Mouse (Mus musculus) heart, embryonic 13.5 days (tissue): ENCODE measurements around the gene Tcf21. TPM values are rescaled to one million over a fixed set of nuclear protein-coding genes. Genes with fewer than 3 reads are reported as not detected.
A peak's percentile ranks its signal among the peaks of the same experiment; 100 is the strongest.

Source experiments
- ATAC-seq: fragments of 200-750 bp; cut with Nextera tagmentation; 2 replicates; pipeline ENCODE4 v1.8.0; 2017; ENCODE audit warnings: moderate TSS enrichment; ENCODE audit not compliant: insufficient number of reproducible peaks, low FRiP score, low TSS enrichment; ENCODE audit errors: extremely low read depth
- H3K27ac ChIP-seq: fragments of 300-500 bp; sonication (generic); replicated peaks from 2 replicates; pipeline ENCODE4 v1.5.1; 2015; ENCODE audit warnings: moderate library complexity, mild to moderate bottlenecking, inconsistent platforms
- H3K27me3 ChIP-seq: fragments of 300-500 bp; sonication (generic); replicated peaks from 2 replicates; pipeline ENCODE4 v1.6.1; 2015; ENCODE audit warnings: mild to moderate bottlenecking, inconsistent platforms
- H3K36me3 ChIP-seq: fragments of 300-500 bp; sonication (generic); 2 replicates; pipeline ENCODE4 v1.6.1; 2015; ENCODE audit warnings: mild to moderate bottlenecking, inconsistent platforms
- H3K4me1 ChIP-seq: fragments of 300-500 bp; sonication (generic); 2 replicates; pipeline ENCODE4 v1.6.1; 2015; ENCODE audit warnings: inconsistent platforms
- H3K4me2 ChIP-seq: fragments of 300-500 bp; sonication (generic); 2 replicates; pipeline ENCODE4 v1.6.1; 2015; ENCODE audit warnings: inconsistent platforms, mild to moderate bottlenecking, moderate library complexity
- H3K4me3 ChIP-seq: fragments of 300-500 bp; sonication (generic); 2 replicates; pipeline ENCODE4 v1.5.1; 2015; ENCODE audit warnings: moderate library complexity, mild to moderate bottlenecking, inconsistent platforms
- H3K9ac ChIP-seq: fragments of 300-500 bp; sonication (generic); 2 replicates; pipeline ENCODE4 v1.6.1; 2015; ENCODE audit warnings: inconsistent platforms, mild to moderate bottlenecking, moderate library complexity
- H3K9me3 ChIP-seq: fragments of 300-500 bp; sonication (generic); 2 replicates; pipeline ENCODE4 v1.6.1; 2016; ENCODE audit warnings: inconsistent platforms
- whole genome bisulfite sequencing: fragments of 180-500 bp; shearing (Covaris S2); methylation state at CpG from one replicate; pipeline ENCODE4 v1.1.7; 2015; ENCODE audit warnings: mixed read lengths; 5-methylcytosine and 5-hydroxymethylcytosine counted together
- polyA plus RNA-seq: library from polyadenylated mRNA; unstranded; fragments of >200 nt; fragmentation: Nextera tagmentation; extraction: Ambion mirVana; gene quantifications from 2 replicates; pipeline ENCODE4 v1.2.1, GENCODE M21; 2015

Tcf21 gene
- polyA plus RNA-seq, 1 experiment from 2014 or later = 61.7 TPM

DNA sequence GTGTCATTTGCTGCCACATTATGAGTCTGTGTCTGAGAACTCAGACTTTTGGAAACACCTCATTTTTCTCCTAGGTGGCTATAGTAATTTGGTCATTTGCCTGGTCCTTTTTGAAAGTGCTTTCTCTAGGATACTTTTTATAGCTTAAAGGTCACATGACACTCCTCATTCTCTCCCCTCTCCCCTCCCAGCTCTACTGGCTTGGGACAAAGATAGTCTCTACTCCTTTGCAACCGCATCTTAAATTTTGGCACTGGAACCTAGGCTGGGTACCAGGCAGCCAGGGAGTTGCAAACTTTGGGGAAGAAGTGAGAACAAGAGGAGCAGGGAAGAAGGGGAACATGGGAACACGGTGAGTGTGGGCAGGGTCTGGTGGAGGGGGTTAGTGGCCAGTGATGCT is 5.2 kb downstream of the Tcf21 start:
- Histone ChIP-seq H3K4me3 (peak overlapping the region; percentile 50), H3K9ac (peak overlapping the region; percentile 74), H3K4me1 (peaks cover 33% of the 10 kb centered on the region), H3K27ac (peak overlapping the region; percentile 76), H3K27me3 (peaks cover 83% of the 10 kb centered on the region), H3K9me3 (no peaks in the 10 kb centered on the region), H3K4me2 (peak overlapping the region; percentile 67), H3K36me3 (no peaks in the 10 kb centered on the region)
- WGBS = 8% methylated on average over 2 of the region's 2 CpGs
- no peak for ATAC-seq

DNA sequence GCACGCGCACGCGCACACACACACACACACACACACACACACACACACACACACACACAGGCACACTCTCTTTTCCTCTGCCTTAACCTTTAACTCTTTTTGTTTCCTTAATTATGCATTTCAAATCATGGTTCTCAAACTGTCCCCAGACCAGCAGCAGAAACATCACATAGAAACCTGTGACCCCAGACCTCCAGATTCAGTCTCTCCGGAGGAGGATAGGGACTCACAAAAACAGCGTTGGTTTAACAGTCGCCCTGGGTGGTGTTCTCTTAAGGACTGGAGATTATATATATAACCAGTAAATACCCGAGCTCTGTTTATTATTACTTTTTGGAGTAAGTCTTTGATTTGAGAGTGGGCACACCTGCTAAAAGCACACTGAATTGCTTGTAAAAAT is 5.7 kb downstream of the Tcf21 start:
- peak overlapping the region; percentile 45; the same call in 1 of the 2 replicates for H3K4me3 ChIP-seq
- no peaks in the 10 kb centered on the region for H3K9me3 ChIP-seq
- peak overlapping the region; percentile 67 for H3K4me2 ChIP-seq
- 1% methylated on average over 4 of the region's 8 CpGs for WGBS
- no peak for ATAC-seq
- H3K27ac ChIP-seq = peak overlapping the region; percentile 56
- no peak overlapping the region for H3K9ac ChIP-seq
- H3K27me3 ChIP-seq = peaks cover 81% of the 10 kb centered on the region
- no peaks in the 10 kb centered on the region for H3K36me3 ChIP-seq
- H3K4me1 ChIP-seq = peaks cover 29% of the 10 kb centered on the region

DNA sequence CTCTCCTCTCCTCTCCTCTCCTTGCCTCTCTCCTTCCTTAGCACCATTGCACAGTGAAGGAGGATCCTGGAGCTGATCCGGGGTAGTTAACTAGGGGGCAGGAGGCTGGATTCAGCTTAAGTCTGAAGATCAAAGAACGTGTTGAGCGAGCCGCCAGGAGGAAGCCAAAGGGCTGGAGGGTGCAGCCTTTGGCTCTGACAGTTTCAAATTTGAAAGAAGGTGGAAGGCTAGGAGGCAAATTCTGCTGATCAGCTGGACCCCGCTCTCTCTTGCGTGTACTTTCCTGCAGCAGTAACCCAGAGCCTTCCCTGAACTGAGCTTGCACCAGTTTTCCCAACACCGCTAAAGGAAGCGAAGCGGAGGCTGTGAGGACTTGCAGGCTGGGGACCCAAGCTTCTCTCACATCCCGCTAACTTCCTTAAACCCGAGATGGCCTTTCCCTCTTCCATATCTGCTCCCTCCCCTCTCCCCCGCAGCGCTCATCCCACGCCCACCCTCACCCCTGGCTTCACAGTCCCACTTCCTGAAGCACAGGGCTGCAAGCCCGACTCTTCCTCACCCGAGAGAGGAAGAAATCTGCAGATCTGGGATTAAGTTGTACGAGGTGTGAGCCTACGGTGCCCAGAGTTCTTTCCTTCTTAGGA is 6.5 kb downstream of the Tcf21 start:
- Histone ChIP-seq H3K4me2 (peak overlapping the region; percentile 67), H3K9me3 (no peaks in the 10 kb centered on the region), H3K4me3 (peak overlapping the region; percentile 45), H3K27ac (peak overlapping the region; percentile 66), H3K4me1 (peaks cover 24% of the 10 kb centered on the region), H3K9ac (peak overlapping the region; percentile 71), H3K27me3 (peaks cover 72% of the 10 kb centered on the region), H3K36me3 (no peaks in the 10 kb centered on the region)
- 1% methylated on average over 18 of the region's 18 CpGs for WGBS
- no peak for ATAC-seq

DNA sequence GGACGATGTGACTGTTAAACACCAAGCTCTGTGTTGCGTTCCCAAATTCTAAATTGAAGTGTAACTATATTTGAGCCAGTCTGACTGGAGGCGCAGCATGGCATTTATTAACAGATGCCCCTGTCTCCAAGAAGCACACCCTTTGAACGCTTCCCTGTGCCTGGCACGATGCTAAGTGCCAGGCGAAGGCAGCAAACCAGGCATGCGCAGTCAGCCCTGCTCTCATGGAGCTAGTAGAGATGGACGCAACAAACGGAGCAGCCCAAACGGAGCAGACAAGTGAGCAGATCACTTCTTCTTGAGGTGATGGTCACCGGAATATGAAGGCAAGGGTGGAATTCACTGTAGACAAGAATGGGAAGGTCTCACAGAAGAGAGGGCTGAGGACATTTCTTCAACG is 8.1 kb downstream of the Tcf21 start:
- H3K9ac ChIP-seq = peak overlapping the region; percentile 28; the same call in 1 of the 2 replicates
- no peaks in the 10 kb centered on the region for H3K36me3 ChIP-seq
- peak overlapping the region; percentile 7 for H3K4me3 ChIP-seq
- peaks cover 62% of the 10 kb centered on the region for H3K27me3 ChIP-seq
- 22% methylated on average over 12 of the region's 12 CpGs for WGBS
- H3K4me2 ChIP-seq = peak overlapping the region; percentile 33
- no peak overlapping the region for H3K27ac ChIP-seq
- peaks cover 24% of the 10 kb centered on the region for H3K4me1 ChIP-seq
- no peaks in the 10 kb centered on the region for H3K9me3 ChIP-seq
- no peak for ATAC-seq

DNA sequence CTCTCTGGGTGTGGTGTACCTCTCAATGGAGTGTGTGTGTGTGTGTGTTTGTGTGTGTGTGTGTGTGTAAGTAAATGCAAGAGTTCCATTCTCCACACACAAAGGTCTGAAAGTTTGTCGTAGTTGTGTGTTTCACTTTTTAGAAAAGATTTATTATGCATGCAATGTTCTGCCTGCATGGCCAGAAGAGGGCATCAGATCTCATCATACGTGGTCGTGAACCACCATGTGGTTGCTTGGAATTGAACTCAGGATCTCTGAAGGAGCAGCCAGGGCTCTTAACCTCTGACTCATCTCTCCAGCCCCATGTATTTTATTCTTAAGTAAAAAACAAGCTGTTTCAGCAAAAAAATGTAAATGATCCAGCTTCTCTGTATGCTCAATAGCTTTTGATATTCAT is 37.3 kb downstream of the Tcf21 start:
- 53% methylated on average over 3 of the region's 3 CpGs for WGBS
- Histone ChIP-seq H3K27me3 (0 out of 2 replicates have a peak, but pooled peaks cover 2% of the 10 kb centered on the region), H3K4me1 (no peaks in the 10 kb centered on the region), H3K4me2 (no peak overlapping the region), H3K9me3 (no peaks in the 10 kb centered on the region), H3K36me3 (no peaks in the 10 kb centered on the region), H3K27ac (no peak overlapping the region), H3K9ac (no peak overlapping the region), H3K4me3 (no peak overlapping the region)
- no peak for ATAC-seq

GRCm38 (mm10) chr10:22781466-22781865 is 38.5 kb downstream of the Tcf21 start:
- Histone ChIP-seq H3K9ac (no peak overlapping the region), H3K27ac (no peak overlapping the region), H3K4me2 (no peak overlapping the region), H3K4me3 (no peak overlapping the region), H3K27me3 (0 out of 2 replicates have a peak, but pooled peaks cover 2% of the 10 kb centered on the region), H3K36me3 (no peaks in the 10 kb centered on the region), H3K4me1 (no peaks in the 10 kb centered on the region), H3K9me3 (no peaks in the 10 kb centered on the region)
- 32% methylated on average over 4 of the region's 4 CpGs for WGBS
- no peak for ATAC-seq

DNA sequence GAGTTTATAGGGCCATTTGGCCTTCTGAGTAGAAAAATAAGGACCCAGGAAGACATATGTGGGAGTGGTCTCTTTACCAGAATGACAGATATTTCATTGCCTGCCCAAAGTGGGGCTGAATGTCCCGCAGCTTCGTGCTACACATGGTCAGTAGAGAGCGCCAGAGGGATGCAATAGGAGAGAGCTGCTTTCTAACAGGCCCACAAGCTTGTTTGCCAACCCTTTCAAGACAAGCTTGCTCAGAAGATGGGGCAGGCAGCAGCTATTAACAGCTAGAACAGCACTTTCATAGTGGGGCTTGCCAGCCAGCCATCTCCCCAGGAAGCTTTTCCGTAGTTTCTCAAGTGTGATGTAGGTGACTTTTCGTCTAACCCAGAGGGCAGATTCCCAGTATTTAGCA is 42.0 kb downstream of the Tcf21 start:
- no peaks in the 10 kb centered on the region for H3K4me1 ChIP-seq
- H3K9me3 ChIP-seq = no peaks in the 10 kb centered on the region
- no peak overlapping the region for H3K27ac ChIP-seq
- H3K9ac ChIP-seq = no peak overlapping the region
- no peak overlapping the region for H3K4me3 ChIP-seq
- 11% methylated on average over 5 of the region's 5 CpGs for WGBS
- 0 out of 2 replicates have a peak, but pooled peaks cover 2% of the 10 kb centered on the region for H3K27me3 ChIP-seq
- no peaks in the 10 kb centered on the region for H3K36me3 ChIP-seq
- no peak for ATAC-seq
- no peak overlapping the region for H3K4me2 ChIP-seq

- ATAC-seq = no peak
- Histone ChIP-seq H3K4me3 (no peak overlapping the region), H3K9ac (no peak overlapping the region), H3K9me3 (no peaks in the 10 kb centered on the region), H3K27me3 (0 out of 2 replicates have a peak, but pooled peaks cover 2% of the 10 kb centered on the region), H3K27ac (no peak overlapping the region), H3K4me1 (no peaks in the 10 kb centered on the region), H3K4me2 (no peak overlapping the region), H3K36me3 (no peaks in the 10 kb centered on the region)
- WGBS = 19% methylated on average over 7 of the region's 7 CpGs
These were observed 43.8 kb downstream of the Tcf21 start for GRCm38 (mm10) chr10:22776007-22776698.

DNA sequence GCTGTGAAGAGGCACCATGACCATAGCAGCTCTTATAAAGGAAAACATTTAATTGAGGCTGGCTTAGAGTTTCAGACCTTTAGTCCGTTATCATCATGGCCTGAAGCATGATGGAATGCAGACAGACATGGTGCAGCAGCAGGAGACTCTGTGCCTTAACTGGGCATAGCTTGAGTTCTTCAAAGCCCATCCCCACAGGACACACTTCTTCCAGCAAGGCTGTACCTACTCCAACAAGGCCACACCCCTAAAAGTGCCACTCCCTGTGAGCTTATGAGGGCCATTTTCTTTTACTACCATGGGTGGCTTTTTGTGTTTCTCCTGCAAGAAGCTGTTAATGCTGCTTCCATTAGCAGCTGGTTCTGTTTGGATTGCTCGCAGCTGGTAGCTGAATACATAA is 44.5 kb downstream of the Tcf21 start:
- no peak overlapping the region for H3K9ac ChIP-seq
- no peak for ATAC-seq
- WGBS = 73% methylated on average over 2 of the region's 2 CpGs
- H3K27ac ChIP-seq = no peak overlapping the region
- H3K4me1 ChIP-seq = no peaks in the 10 kb centered on the region
- no peaks in the 10 kb centered on the region for H3K36me3 ChIP-seq
- H3K27me3 ChIP-seq = 0 out of 2 replicates have a peak, but pooled peaks cover 2% of the 10 kb centered on the region
- no peak overlapping the region for H3K4me3 ChIP-seq
- no peaks in the 10 kb centered on the region for H3K9me3 ChIP-seq
- H3K4me2 ChIP-seq = no peak overlapping the region

- Histone ChIP-seq H3K4me3 (no peak overlapping the region), H3K4me2 (no peak overlapping the region), H3K9me3 (no peaks in the 10 kb centered on the region), H3K4me1 (no peaks in the 10 kb centered on the region), H3K27ac (no peak overlapping the region), H3K9ac (no peak overlapping the region), H3K27me3 (0 out of 2 replicates have a peak, but pooled peaks cover 2% of the 10 kb centered on the region), H3K36me3 (no peaks in the 10 kb centered on the region)
- WGBS = 75% methylated on average over 3 of the region's 3 CpGs
- ATAC-seq = no peak
These were observed 45.3 kb downstream of the Tcf21 start for GRCm38 (mm10) chr10:22774626-22775025.
